Mouse (Mus musculus) embryonic fibroblast, embryonic 13.5 days (primary cell): ENCODE data around the gene Cbs.

Source experiments
- CTCF ChIP-seq: IDR thresholded peaks from 2 replicates; pipeline ENCODE4 v1.5.1; 2011; ENCODE audit warnings: mild to moderate bottlenecking, control low read depth, low read length, moderate library complexity, borderline replicate concordance; ENCODE audit not compliant: insufficient read depth
- POLR2A ChIP-seq: IDR thresholded peaks from 2 replicates; pipeline ENCODE4 v1.6.1; 2011; ENCODE audit warnings: low read depth, mild to moderate bottlenecking, control low read depth, low read length, moderate library complexity

- TF ChIP-seq CTCF = no peak
- no peak for TF ChIP-seq POLR2A
Observed at GRCm38 (mm10) chr17:31576394-31577175, 60.5 kb downstream of the Cbs start.
